Mouse (Mus musculus): ENCODE results near the gene Dusp13.

- TF ChIP-seq CTCF (IDR thresholded peaks at IDR 0.05; ENCODE audit: control insufficient read depth, insufficient read depth, insufficient replicate concordance, low read depth, low read length) (no peak), POLR2A (IDR thresholded peaks at IDR 0.05; ENCODE audit: control insufficient read depth, low read depth, low read length) (no peak)
Observed at GRCm38 (mm10) chr14:21792250-21792649, 41.3 kb upstream of the Dusp13 start.
